ENCODE assay signal across 14 mouse cellular contexts in genomic region chr19:37896081-37896480, GRCm38 (mm10).
DNase-seq lines count a peak whose midpoint lies in the region; ATAC-seq and TF ChIP-seq lines count a peak whose summit lies in the region.
"Had no signal": no experiment of that assay in that cellular context is flagged by ENCODE, and none has a peak within 500 bp of the region (broad histone marks: within the 10 kb centered on the region; RNA-seq: fewer than 3 reads in every experiment).

No protein-coding gene starts in this region.

- H3K4me1 ChIP-seq in forebrain, embryonic 11.5 days (replicated peaks; ENCODE audit: control insufficient read depth, insufficient read depth, low read length), result no peaks in the 10 kb centered on the region; the same call in 1 of the 2 replicates
- no peaks in the 10 kb centered on the region; the same call in 1 of the 2 replicates for H3K4me1 ChIP-seq in forebrain, embryonic 16.5 days (replicated peaks; ENCODE audit: control insufficient read depth, insufficient read depth, low read length)
- H3K4me1 ChIP-seq in midbrain, embryonic 10.5 days, result peaks cover 15% of the 10 kb centered on the region
- H3K4me1 ChIP-seq in midbrain, embryonic 15.5 days, result no peaks in the 10 kb centered on the region
- H3K4me1 ChIP-seq in embryonic facial prominence, embryonic 12.5 days, result peaks cover 4% of the 10 kb centered on the region; the same call in 1 of the 2 replicates
- H3K4me1 ChIP-seq in stomach, postnatal 0 days (replicated peaks; ENCODE audit: control insufficient read depth, insufficient read depth), result no peaks in the 10 kb centered on the region
- H3K4me1 ChIP-seq: heart, embryonic 15.5 days; hindbrain, embryonic 10.5 days; liver, embryonic 15.5 days had no signal

- 24% methylated on average over 7 of the region's 7 CpGs for WGBS in forebrain, embryonic 11.5 days
- 8% methylated on average over 7 of the region's 7 CpGs for WGBS in forebrain, embryonic 16.5 days
- 32% methylated on average over 7 of the region's 7 CpGs for WGBS in midbrain, embryonic 10.5 days
- 17% methylated on average over 7 of the region's 7 CpGs for WGBS in midbrain, embryonic 15.5 days
- WGBS in embryonic facial prominence, embryonic 12.5 days, result 36% methylated on average over 7 of the region's 7 CpGs
- WGBS in stomach, postnatal 0 days, result 16% methylated on average over 7 of the region's 7 CpGs

- no peak overlapping the region for H3K4me3 ChIP-seq in forebrain, embryonic 11.5 days (ENCODE audit: low read depth, low read length)
- no peak overlapping the region for H3K4me3 ChIP-seq in forebrain, embryonic 16.5 days (replicated peaks; ENCODE audit: low read length)
- no peak overlapping the region for H3K4me3 ChIP-seq in midbrain, embryonic 10.5 days
- H3K4me3 ChIP-seq in midbrain, embryonic 15.5 days, result no peak overlapping the region
- H3K4me3 ChIP-seq in embryonic facial prominence, embryonic 12.5 days, result no peak overlapping the region
- no peak overlapping the region for H3K4me3 ChIP-seq in stomach, postnatal 0 days (ENCODE audit: low read depth, low read length)
- H3K4me3 ChIP-seq: heart, embryonic 15.5 days; hindbrain, embryonic 10.5 days; liver, embryonic 15.5 days had no signal

- H3K4me2 ChIP-seq in forebrain, embryonic 11.5 days (ENCODE audit: low read depth, low read length, severe bottlenecking), result no peak overlapping the region
- H3K4me2 ChIP-seq in forebrain, embryonic 16.5 days (ENCODE audit: low read length), result no peak overlapping the region
- no peak overlapping the region for H3K4me2 ChIP-seq in midbrain, embryonic 15.5 days
- H3K4me2 ChIP-seq in embryonic facial prominence, embryonic 12.5 days (replicated peaks), result no peak overlapping the region
- no peak overlapping the region for H3K4me2 ChIP-seq in stomach, postnatal 0 days (replicated peaks; ENCODE audit: low read depth)
- H3K4me2 ChIP-seq: heart, embryonic 15.5 days; liver, embryonic 15.5 days had no signal

- no peaks in the 10 kb centered on the region for H3K36me3 ChIP-seq in forebrain, embryonic 11.5 days (ENCODE audit: control insufficient read depth, insufficient read depth, low read length)
- H3K36me3 ChIP-seq in forebrain, embryonic 16.5 days (ENCODE audit: control insufficient read depth, insufficient read depth), result no peaks in the 10 kb centered on the region
- H3K36me3 ChIP-seq in midbrain, embryonic 10.5 days, result no peaks in the 10 kb centered on the region
- H3K36me3 ChIP-seq in midbrain, embryonic 15.5 days (replicated peaks), result no peaks in the 10 kb centered on the region
- H3K36me3 ChIP-seq in embryonic facial prominence, embryonic 12.5 days, result 0 out of 2 replicates have a peak, but pooled peaks cover 3% of the 10 kb centered on the region
- H3K36me3 ChIP-seq in stomach, postnatal 0 days (ENCODE audit: control insufficient read depth, insufficient read depth, low read length), result peaks cover 2% of the 10 kb centered on the region; the same call in 1 of the 2 replicates
- H3K36me3 ChIP-seq: heart, embryonic 15.5 days; hindbrain, embryonic 10.5 days; liver, embryonic 15.5 days had no signal

- DNase-seq in forebrain, embryonic 11.5 days (ENCODE audit: low spot score), result no peak
- peak; percentile 44 for DNase-seq in midbrain, embryonic 10.5 days (ENCODE audit: low spot score)
- no peak for DNase-seq in stomach, postnatal 0 days (ENCODE audit: low spot score)
- DNase-seq in spleen, postnatal 10 days (ENCODE audit: low spot score in 2 of 2), result no peak
- DNase-seq in heart, adult 8-10 months (ENCODE audit: low spot score), result no peak
- DNase-seq: cerebellum, adult 11-12 months; kidney, adult 2 months; lung, postnatal 14 days had no signal

- H3K9me3 ChIP-seq in forebrain, embryonic 11.5 days (ENCODE audit: control insufficient read depth, low read length), result no peaks in the 10 kb centered on the region
- H3K9me3 ChIP-seq in forebrain, embryonic 16.5 days (ENCODE audit: control insufficient read depth, low read length), result no peaks in the 10 kb centered on the region
- H3K9me3 ChIP-seq in midbrain, embryonic 10.5 days (replicated peaks), result no peaks in the 10 kb centered on the region
- no peaks in the 10 kb centered on the region for H3K9me3 ChIP-seq in midbrain, embryonic 15.5 days
- no peaks in the 10 kb centered on the region for H3K9me3 ChIP-seq in embryonic facial prominence, embryonic 12.5 days
- no peaks in the 10 kb centered on the region for H3K9me3 ChIP-seq in stomach, postnatal 0 days (ENCODE audit: control insufficient read depth, low read length)
- H3K9me3 ChIP-seq: heart, embryonic 15.5 days; hindbrain, embryonic 10.5 days; liver, embryonic 15.5 days had no signal

- no peak overlapping the region for H3K27ac ChIP-seq in forebrain, embryonic 11.5 days (ENCODE audit: low read depth, low read length)
- no peak overlapping the region for H3K27ac ChIP-seq in forebrain, embryonic 16.5 days (ENCODE audit: low read length)
- H3K27ac ChIP-seq in midbrain, embryonic 10.5 days (replicated peaks), result no peak overlapping the region
- no peak overlapping the region for H3K27ac ChIP-seq in midbrain, embryonic 15.5 days
- H3K27ac ChIP-seq in embryonic facial prominence, embryonic 12.5 days, result peak overlapping the region; percentile 30; the same call in 1 of the 2 replicates
- peak overlapping the region; percentile 40; the same call in 1 of the 2 replicates for H3K27ac ChIP-seq in stomach, postnatal 0 days (replicated peaks)
- H3K27ac ChIP-seq: heart, embryonic 15.5 days; hindbrain, embryonic 10.5 days; liver, embryonic 15.5 days had no signal

- no peak for TF ChIP-seq EP300 in stomach, postnatal 0 days (optimal IDR thresholded peaks at IDR 0.05)

- TF ChIP-seq CTCF in stomach, postnatal 0 days (IDR thresholded peaks at IDR 0.05; ENCODE audit: low read depth), result no peak

- no peak overlapping the region for H3K9ac ChIP-seq in forebrain, embryonic 11.5 days (ENCODE audit: low read length)
- no peak overlapping the region for H3K9ac ChIP-seq in forebrain, embryonic 16.5 days (replicated peaks; ENCODE audit: low read depth, low read length)
- no peak overlapping the region for H3K9ac ChIP-seq in midbrain, embryonic 15.5 days
- H3K9ac ChIP-seq in embryonic facial prominence, embryonic 12.5 days, result no peak overlapping the region
- no peak overlapping the region for H3K9ac ChIP-seq in stomach, postnatal 0 days (ENCODE audit: low read length)
- H3K9ac ChIP-seq: heart, embryonic 15.5 days; liver, embryonic 15.5 days had no signal

- H3K27me3 ChIP-seq in forebrain, embryonic 11.5 days (ENCODE audit: control insufficient read depth, insufficient read depth, low read length), result peaks cover 3% of the 10 kb centered on the region; the same call in 1 of the 2 replicates
- H3K27me3 ChIP-seq in forebrain, embryonic 16.5 days (replicated peaks; ENCODE audit: control insufficient read depth, insufficient read depth, low read length), result no peaks in the 10 kb centered on the region
- peaks cover 92% of the 10 kb centered on the region for H3K27me3 ChIP-seq in midbrain, embryonic 10.5 days (ENCODE audit: low read depth, poor library complexity, severe bottlenecking)
- peaks cover 12% of the 10 kb centered on the region for H3K27me3 ChIP-seq in midbrain, embryonic 15.5 days (replicated peaks)
- no peaks in the 10 kb centered on the region for H3K27me3 ChIP-seq in embryonic facial prominence, embryonic 12.5 days
- no peaks in the 10 kb centered on the region for H3K27me3 ChIP-seq in stomach, postnatal 0 days (ENCODE audit: control insufficient read depth, insufficient read depth, low read length)
- H3K27me3 ChIP-seq: heart, embryonic 15.5 days; liver, embryonic 15.5 days had no signal

- peak; percentile 53 for ATAC-seq in forebrain, embryonic 11.5 days (replicated peaks; ENCODE audit: low FRiP score)
- ATAC-seq in forebrain, embryonic 16.5 days, result no peak
- ATAC-seq in midbrain, embryonic 15.5 days (replicated peaks), result no peak
- ATAC-seq in embryonic facial prominence, embryonic 12.5 days (ENCODE audit: insufficient number of reproducible peaks, insufficient read depth, low FRiP score, low TSS enrichment), result 0 out of 2 replicates have a peak, but pooled peaks have one; percentile 56
- ATAC-seq in stomach, postnatal 0 days (ENCODE audit: low FRiP score, low TSS enrichment), result peak; percentile 45; the same call in 1 of the 2 replicates

Comparison
In these comparisons a context has a peak if more than half of its experiments do, and no peak if none do; other contexts are left out.
1. ATAC-seq: peak in forebrain, embryonic 11.5 days (single experiment), embryonic facial prominence, embryonic 12.5 days (single experiment) and stomach, postnatal 0 days (single experiment); none in forebrain, embryonic 16.5 days (single experiment) and midbrain, embryonic 15.5 days (single experiment).
2. H3K27ac ChIP-seq: peak in embryonic facial prominence, embryonic 12.5 days (single experiment) and stomach, postnatal 0 days (single experiment); none in forebrain, embryonic 11.5 days (single experiment), forebrain, embryonic 16.5 days (single experiment), midbrain, embryonic 10.5 days (single experiment) and midbrain, embryonic 15.5 days (single experiment).